Mouse (Mus musculus) left cerebral cortex, postnatal 14 days (tissue): ENCODE measurements around the gene Fermt1. TPM values are rescaled to one million over a fixed set of nuclear protein-coding genes. Genes with fewer than 3 reads are reported as not detected.

Source experiments
- DNase-seq, 2 experiments: peaks; one replicate each; pipeline ENCODE4 v3.0.0; 2021 to 2022; ENCODE audit warnings: low spot score in 2 of 2, mixed read lengths in 1 of 2
- intact Hi-C: fragments of 180-260 bp; cut with DNase I; formaldehyde crosslinking; loops from one replicate; pipeline ENCODE4 v1.15.1; 2025
- long read RNA-seq, 2 experiments: library from polyadenylated mRNA; stranded (forward); transcript quantifications; one replicate each; pipeline ENCODE4 v2.0.0; 2021
- total RNA-seq, 2 experiments: library from RNA; stranded (reverse); gene quantifications; 2 replicates each; pipeline ENCODE4 v1.2.3; 2021

Gene Fermt1
- total RNA-seq = under 1 TPM; 0.11 to 0.66 TPM
- long read RNA-seq, experiment 1 = 0 reads
- long read RNA-seq, experiment 2 = 0 reads

GRCm38 (mm10) chr2:132945326-132946207 lies at the start of gene Fermt1:
Gene Fermt1, minus strand, starts transcription at chr2:132945906.
- no peak for DNase-seq
- intact Hi-C loops = no loop called here

GRCm38 (mm10) chr2:132992659-132993531 lies 47.2 kb upstream of the Fermt1 start:
- DNase-seq = no peak
- intact Hi-C loops = no loop called here

GRCm38 (mm10) chr2:132989778-132990564 lies 44.3 kb upstream of the Fermt1 start:
- no peak for DNase-seq
- intact Hi-C loops = no loop called here

- no peak for DNase-seq
- intact Hi-C loops = loop anchor here (10.0 kb wide), 1 partner anchor 1571 kb away; no protein-coding TSS in a partner anchor
Observed at GRCm38 (mm10) chr2:132973346-132973745, 27.6 kb upstream of the Fermt1 start.

GRCm38 (mm10) chr2:132970772-132971173 lies 25.1 kb upstream of the Fermt1 start:
- intact Hi-C loops = loop anchor here (10.0 kb wide), 1 partner anchor 1574 kb away; no protein-coding TSS in a partner anchor
- peak; percentile 30 to 44 for DNase-seq

- DNase-seq = no peak
- intact Hi-C loops = no loop called here
Observed at GRCm38 (mm10) chr2:132957786-132958185, 12.1 kb upstream of the Fermt1 start.

GRCm38 (mm10) chr2:132952197-132952596 lies 6.5 kb upstream of the Fermt1 start:
- DNase-seq = peak; percentile 28 to 53
- intact Hi-C loops = no loop called here

GRCm38 (mm10) chr2:132948174-132948573 lies 2.5 kb upstream of the Fermt1 start:
- no peak for DNase-seq
- intact Hi-C loops = no loop called here

- intact Hi-C loops = no loop called here
- DNase-seq = no peak
Observed at GRCm38 (mm10) chr2:132946976-132947375, 1.3 kb upstream of the Fermt1 start.

- no peak for DNase-seq
- intact Hi-C loops = no loop called here
Observed at GRCm38 (mm10) chr2:132944711-132945325, 888 bp downstream of the Fermt1 start.

GRCm38 (mm10) chr2:132943997-132944396 lies 1.7 kb downstream of the Fermt1 start:
- intact Hi-C loops = no loop called here

GRCm38 (mm10) chr2:132943596-132943995 lies 2.1 kb downstream of the Fermt1 start:
- intact Hi-C loops = no loop called here

More at GRCm38 (mm10) chr2:132943997-132944396, 1.7 kb downstream of the Fermt1 start:
- no peak for DNase-seq

GRCm38 (mm10) chr2:132939056-132939455 lies 6.7 kb downstream of the Fermt1 start:
- no peak for DNase-seq
- intact Hi-C loops = no loop called here

More at GRCm38 (mm10) chr2:132943596-132943995, 2.1 kb downstream of the Fermt1 start:
- DNase-seq = no peak

GRCm38 (mm10) chr2:132936176-132936575 lies 9.5 kb downstream of the Fermt1 start:
- no peak for DNase-seq
- intact Hi-C loops = no loop called here

- intact Hi-C loops = no loop called here
Observed at GRCm38 (mm10) chr2:132934711-132935110, 11.0 kb downstream of the Fermt1 start.

GRCm38 (mm10) chr2:132934142-132934541 lies 11.6 kb downstream of the Fermt1 start:
- DNase-seq = no peak
- intact Hi-C loops = no loop called here

More at GRCm38 (mm10) chr2:132934711-132935110, 11.0 kb downstream of the Fermt1 start:
- no peak for DNase-seq

- DNase-seq = no peak
- intact Hi-C loops = no loop called here
Observed at GRCm38 (mm10) chr2:132928999-132929398, 16.7 kb downstream of the Fermt1 start.

- intact Hi-C loops = no loop called here
- no peak for DNase-seq
Observed at GRCm38 (mm10) chr2:132927871-132928270, 17.8 kb downstream of the Fermt1 start.

GRCm38 (mm10) chr2:132927298-132927697 lies 18.4 kb downstream of the Fermt1 start:
- intact Hi-C loops = no loop called here
- no peak for DNase-seq
